Mouse (Mus musculus) limb, embryonic 14.5 days (tissue): ENCODE data around the gene Srsf6. TPM values are rescaled to one million over a fixed set of nuclear protein-coding genes. Genes with fewer than 3 reads are reported as not detected.

Experiments used
- ATAC-seq: fragments of 200-750 bp; cut with Nextera tagmentation; 2 replicates; pipeline ENCODE4 v1.8.0; 2017; ENCODE audit warnings: low read depth, moderate number of reproducible peaks, moderate TSS enrichment; ENCODE audit not compliant: low FRiP score
- DNase-seq: peaks from one replicate; pipeline ENCODE4 v3.0.0-alpha.2; 2015; ENCODE audit warnings: low spot score
- H3K27ac ChIP-seq: fragments of 300-500 bp; sonication (generic); replicated peaks from 2 replicates; pipeline ENCODE4 v1.5.1; 2014; ENCODE audit warnings: low read depth, mild to moderate bottlenecking, low read length, moderate library complexity, mixed read lengths
- H3K27me3 ChIP-seq: fragments of 300-500 bp; sonication (generic); 2 replicates; pipeline ENCODE4 v1.6.1; 2014; ENCODE audit warnings: low read length, mixed read lengths; ENCODE audit not compliant: control insufficient read depth, insufficient read depth
- H3K36me3 ChIP-seq: fragments of 300-500 bp; sonication (generic); 2 replicates; pipeline ENCODE4 v1.6.1; 2014; ENCODE audit warnings: mild to moderate bottlenecking, low read length, moderate library complexity, mixed read lengths; ENCODE audit not compliant: control insufficient read depth, insufficient read depth
- H3K4me1 ChIP-seq: fragments of 300-500 bp; sonication (generic); 2 replicates; pipeline ENCODE4 v1.6.1; 2014; ENCODE audit warnings: antibody characterized with exemption, low read length, mixed read lengths; ENCODE audit not compliant: control insufficient read depth, insufficient read depth
- H3K4me2 ChIP-seq: fragments of 300-500 bp; sonication (generic); replicated peaks from 2 replicates; pipeline ENCODE4 v1.6.1; 2014; ENCODE audit warnings: low read depth, mild to moderate bottlenecking, low read length, moderate library complexity; ENCODE audit not compliant: severe bottlenecking
- H3K4me3 ChIP-seq: fragments of 300-500 bp; sonication (generic); replicated peaks from 2 replicates; pipeline ENCODE4 v1.5.1; 2014; ENCODE audit warnings: low read length
- H3K9ac ChIP-seq: fragments of 300-500 bp; sonication (generic); 2 replicates; pipeline ENCODE4 v1.6.1; 2014; ENCODE audit warnings: mild to moderate bottlenecking, low read depth, low read length, moderate library complexity; ENCODE audit not compliant: severe bottlenecking
- H3K9me3 ChIP-seq: fragments of 300-500 bp; sonication (generic); 2 replicates; pipeline ENCODE4 v1.6.1; 2016; ENCODE audit warnings: low read length; ENCODE audit not compliant: control insufficient read depth
- POLR2A ChIP-seq: fragments of 200-500 bp; IDR thresholded peaks from 2 replicates; pipeline ENCODE4 v1.8.0; 2012; ENCODE audit warnings: inconsistent platforms, mild to moderate bottlenecking, moderate library complexity, borderline replicate concordance; ENCODE audit not compliant: insufficient read depth, insufficient read length; ENCODE audit errors: extremely low read depth
- WGBS: fragments of 180-500 bp; shearing (Covaris S2); extraction: QIAGEN DNeasy Blood & Tissue Kit; methylation state at CpG from one replicate; pipeline ENCODE4 v1.1.7; 2014; 5-methylcytosine and 5-hydroxymethylcytosine counted together
- polyA plus RNA-seq, 2 experiments: library from polyadenylated mRNA; depleted of rRNA in 1 of 2; stranded (reverse) in 1 of 2; unstranded in 1 of 2; fragments of >200 nt; fragmentation: Nextera tagmentation in 1 of 2; extraction: Ambion mirVana in 1 of 2; gene quantifications; 2 replicates each; pipeline versions ENCODE4 v1.2.1 to v1.2.3; 2012 to 2014

Gene Srsf6
- polyA plus RNA-seq, 2 experiments, result 197 to 535 TPM

DNA sequence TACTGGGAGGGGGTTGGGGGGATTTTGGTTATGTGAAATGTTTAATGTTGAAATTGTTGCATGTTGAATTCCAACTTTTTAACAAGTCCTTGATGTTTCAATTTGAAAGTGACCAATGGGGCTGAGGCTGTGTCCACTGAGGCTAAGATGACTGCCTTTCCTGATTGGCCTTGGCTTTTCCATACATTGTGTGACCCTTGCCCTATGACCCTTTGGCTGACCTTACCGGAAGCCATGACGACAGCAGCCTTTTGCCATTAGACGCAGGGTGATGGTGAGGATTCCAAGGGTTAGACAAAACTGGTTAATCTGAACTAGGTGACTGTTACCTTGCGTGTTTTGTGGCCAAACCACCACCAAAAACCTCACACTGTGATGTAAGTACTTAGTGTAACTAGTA lies 1.4 kb downstream of the Srsf6 start:
- DNase-seq, result no peak
- H3K4me2 ChIP-seq, result peak overlapping the region; percentile 60
- peaks cover 49% of the 10 kb centered on the region for H3K36me3 ChIP-seq
- ATAC-seq, result no peak
- H3K27ac ChIP-seq, result no peak overlapping the region
- TF ChIP-seq POLR2A, result no peak
- no peaks in the 10 kb centered on the region; the same call in 1 of the 2 replicates for H3K27me3 ChIP-seq
- peak overlapping the region; percentile 96 for H3K4me3 ChIP-seq
- H3K9ac ChIP-seq, result peak overlapping the region; percentile 100; the same call in 1 of the 2 replicates
- 50% methylated on average over 4 of the region's 4 CpGs for WGBS
- no peaks in the 10 kb centered on the region for H3K9me3 ChIP-seq
- H3K4me1 ChIP-seq, result peaks cover 4% of the 10 kb centered on the region

DNA sequence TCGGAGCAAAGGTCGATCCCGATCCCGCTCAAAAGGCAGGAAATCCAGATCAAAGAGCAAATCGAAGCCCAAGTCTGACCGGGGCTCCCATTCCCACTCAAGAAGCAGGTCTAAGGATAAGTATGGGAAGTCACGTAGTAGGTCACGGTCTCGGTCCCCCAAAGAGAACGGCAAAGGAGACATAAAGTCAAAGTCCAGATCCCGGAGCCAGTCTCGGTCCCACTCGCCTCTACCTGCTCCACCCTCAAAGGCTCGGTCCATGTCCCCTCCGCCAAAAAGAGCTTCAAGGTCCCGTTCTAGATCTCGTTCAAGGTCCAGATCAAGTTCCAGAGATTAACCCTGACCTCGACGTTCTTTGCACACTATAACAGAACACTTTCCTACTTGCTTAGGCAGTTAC lies 3.1 kb downstream of the Srsf6 start:
- H3K4me2 ChIP-seq, result no peak overlapping the region
- H3K27me3 ChIP-seq, result no peaks in the 10 kb centered on the region; the same call in 1 of the 2 replicates
- H3K9me3 ChIP-seq, result no peaks in the 10 kb centered on the region
- peaks cover 65% of the 10 kb centered on the region for H3K36me3 ChIP-seq
- no peak for TF ChIP-seq POLR2A
- no peak for DNase-seq
- ATAC-seq, result no peak
- H3K4me3 ChIP-seq, result no peak overlapping the region
- H3K9ac ChIP-seq, result no peak overlapping the region
- peaks cover 4% of the 10 kb centered on the region for H3K4me1 ChIP-seq
- no peak overlapping the region for H3K27ac ChIP-seq
- WGBS, result 94% methylated on average over 19 of the region's 19 CpGs

DNA sequence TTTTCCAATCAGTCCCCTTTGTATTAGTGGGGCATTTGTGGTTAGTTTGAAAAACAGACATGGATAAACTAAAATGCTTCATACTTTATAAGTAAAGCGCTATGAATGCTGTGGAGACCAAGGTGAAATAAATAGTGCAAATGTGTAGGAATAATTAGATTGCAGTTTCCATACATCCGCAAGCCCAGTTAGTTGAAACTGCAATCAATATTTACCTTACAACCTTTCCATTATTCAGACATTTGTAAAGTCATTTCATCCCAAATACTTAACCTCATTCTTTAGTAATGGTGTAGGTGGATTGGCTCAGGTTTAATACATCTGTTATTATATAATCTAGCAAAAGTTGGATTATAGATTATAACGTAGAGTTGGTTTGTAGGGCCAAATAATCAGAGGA lies 4.4 kb downstream of the Srsf6 start:
- 90% methylated on average over 3 of the region's 3 CpGs for WGBS
- Histone ChIP-seq H3K4me3 (no peak overlapping the region), H3K36me3 (peaks cover 74% of the 10 kb centered on the region), H3K9ac (no peak overlapping the region), H3K9me3 (no peaks in the 10 kb centered on the region), H3K4me2 (no peak overlapping the region), H3K27ac (no peak overlapping the region), H3K4me1 (peaks cover 4% of the 10 kb centered on the region), H3K27me3 (no peaks in the 10 kb centered on the region)
- no peak for TF ChIP-seq POLR2A
- ATAC-seq, result no peak
- DNase-seq, result no peak

DNA sequence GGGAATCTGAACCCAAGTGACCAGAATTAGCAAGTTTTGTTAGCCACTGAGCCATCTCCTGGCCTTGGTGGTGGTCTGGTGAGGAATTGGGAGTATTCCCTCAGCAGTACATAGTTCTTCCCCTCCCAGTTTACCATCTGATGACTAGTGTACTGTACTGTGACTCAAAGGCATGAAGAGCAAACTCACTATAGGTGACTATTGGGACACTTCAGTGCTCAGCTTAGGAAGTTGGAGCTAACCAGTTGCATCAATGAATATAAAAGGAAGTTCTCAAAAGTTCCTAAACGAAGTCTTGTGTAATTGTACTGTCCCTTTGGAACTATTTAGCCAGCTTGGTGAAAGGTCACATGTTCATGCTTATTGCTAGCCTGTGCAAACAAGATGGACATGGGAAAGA lies 8.2 kb downstream of the Srsf6 start:
- Histone ChIP-seq H3K4me1 (no peaks in the 10 kb centered on the region), H3K9me3 (no peaks in the 10 kb centered on the region), H3K36me3 (peaks cover 54% of the 10 kb centered on the region), H3K4me2 (no peak overlapping the region), H3K27me3 (no peaks in the 10 kb centered on the region), H3K27ac (no peak overlapping the region), H3K9ac (no peak overlapping the region), H3K4me3 (no peak overlapping the region)
- no peak for TF ChIP-seq POLR2A
- DNase-seq, result no peak
- 84% methylated on average over 1 of the region's 1 CpGs for WGBS
- ATAC-seq, result no peak

DNA sequence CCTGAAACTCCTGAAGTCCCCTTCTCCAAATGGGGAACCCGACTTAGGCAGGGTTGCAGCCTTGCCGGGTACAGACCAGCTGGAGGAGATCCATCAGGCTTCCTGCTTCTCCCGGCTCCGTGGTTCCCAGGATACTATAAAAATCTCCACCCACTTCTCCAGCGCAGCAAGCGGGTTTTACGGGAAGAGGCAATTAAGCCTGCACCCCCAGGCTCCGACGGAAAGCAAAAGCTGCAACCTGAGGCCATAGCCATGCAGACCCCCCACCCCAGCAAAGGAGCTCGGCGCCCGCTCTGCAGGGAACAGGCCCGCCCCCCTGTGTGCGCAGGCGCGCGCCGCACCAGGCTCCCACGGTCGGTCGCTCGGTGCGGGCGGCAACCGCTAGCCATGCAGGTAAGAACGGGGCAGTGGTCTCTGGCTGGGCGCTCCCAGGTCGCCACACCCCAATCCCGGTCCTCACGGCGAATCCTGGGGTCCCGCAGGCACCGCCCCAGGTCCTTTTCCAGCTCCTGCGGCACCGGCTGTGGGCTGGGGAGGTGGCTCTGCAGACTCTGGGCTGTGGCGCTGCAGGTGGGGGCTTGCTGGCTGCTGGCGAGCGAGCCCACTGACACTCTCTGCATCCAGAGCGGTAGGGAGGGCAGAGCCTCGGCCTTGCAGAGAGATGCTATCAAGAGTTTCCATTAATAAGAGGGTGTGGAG lies 12.0 kb downstream of the Srsf6 start, which contains the start of gene L3mbtl1:
L3mbtl1 (plus strand) TSS at position 325 of the 699 bp plus-strand sequence.
- Histone ChIP-seq H3K9me3 (no peaks in the 10 kb centered on the region), H3K4me3 (peak within 1 kb of the TSS; percentile 50), H3K27ac (no peak within 1 kb of the TSS), H3K36me3 (peaks cover 20% of the 10 kb centered on the region), H3K9ac (peak within 1 kb of the TSS; percentile 58), H3K4me1 (no peaks in the 10 kb centered on the region), H3K4me2 (peak within 1 kb of the TSS; percentile 98), H3K27me3 (no peaks in the 10 kb centered on the region)
- DNase-seq, result no peak
- no peak for TF ChIP-seq POLR2A
- under 1% methylated on average over 40 of the region's 40 CpGs for WGBS
- peak; percentile 32; the same call in 1 of the 2 replicates for ATAC-seq
